Mouse (Mus musculus) heart, adult 2 months (tissue): ENCODE data around the gene B3galt6.

Source experiments
- CTCF ChIP-seq: fragments of 200-600 bp; IDR thresholded peaks from 2 replicates; pipeline ENCODE4 v1.8.1; 2022; ENCODE audit warnings: antibody characterized with exemption, mild to moderate bottlenecking, moderate library complexity
- EP300 ChIP-seq: fragments of 200-500 bp; IDR thresholded peaks from 2 replicates; pipeline ENCODE4 v1.6.1; 2011; ENCODE audit warnings: low read depth, low read length, control low read depth; ENCODE audit not compliant: insufficient read depth
- POLR2A ChIP-seq: fragments of 200-500 bp; IDR thresholded peaks from 2 replicates; pipeline ENCODE4 v1.6.1; 2011; ENCODE audit warnings: mild to moderate bottlenecking, low read depth, low read length, control low read depth; ENCODE audit not compliant: insufficient read depth

DNA sequence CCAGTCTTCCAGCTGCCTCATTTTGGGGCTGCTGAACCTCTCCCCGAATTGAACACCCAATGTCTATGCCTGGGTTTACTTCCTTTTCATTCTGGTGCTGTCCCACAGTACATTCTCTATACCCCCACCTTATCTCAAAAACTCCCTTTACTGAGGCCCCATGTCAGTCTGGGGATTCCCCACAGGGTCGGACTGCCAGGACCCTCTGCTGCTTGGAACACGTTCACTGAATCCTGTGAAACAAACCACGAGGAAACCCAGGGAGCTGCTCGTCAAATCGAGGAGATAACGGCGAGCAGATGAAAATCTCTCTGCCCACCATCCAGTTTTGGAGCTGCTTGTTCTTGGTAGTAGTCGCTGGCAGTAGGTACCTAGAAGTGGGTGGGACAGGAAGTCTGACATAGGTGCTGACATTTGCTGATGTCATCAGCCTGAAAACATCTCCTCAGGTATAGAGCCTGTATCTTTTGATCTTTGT lies 29.5 kb upstream of the B3galt6 start:
- no peak for TF ChIP-seq CTCF
- TF ChIP-seq POLR2A = no peak
- no peak for TF ChIP-seq EP300
